Mouse (Mus musculus) spleen, postnatal 14 days (tissue): ENCODE measurements at regions not wholly inside any gene's neighbourhood (a gene's known extent, or its start where the extent isn't known, plus 50 kb on each side); places are given as distances from the start of the nearest gene placed in this dataset.

Experiments
- DNase-seq, 2 experiments: peaks; one replicate each; pipeline ENCODE4 v3.0.0; 2021 to 2022; ENCODE audit warnings: low spot score in 2 of 2

- DNase-seq = no peak
Measured at GRCm38 (mm10) chr8:30797341-30797740, 2631.2 kb upstream of the 5930422O12Rik start.

- no peak for DNase-seq
Measured at GRCm38 (mm10) chr8:30817028-30817427, 2611.5 kb upstream of the 5930422O12Rik start.

GRCm38 (mm10) chr8:30822835-30823587 is 2605.5 kb upstream of the 5930422O12Rik start:
- no peak for DNase-seq

GRCm38 (mm10) chr8:30823588-30823938 is 2604.9 kb upstream of the 5930422O12Rik start:
- no peak for DNase-seq

- no peak for DNase-seq
Measured at GRCm38 (mm10) chr8:30826021-30826420, 2602.5 kb upstream of the 5930422O12Rik start.

GRCm38 (mm10) chr8:30838056-30838455 is 2590.5 kb upstream of the 5930422O12Rik start:
- no peak for DNase-seq

GRCm38 (mm10) chr8:30840064-30840463 is 2588.4 kb upstream of the 5930422O12Rik start:
- peak in 1 of 2 experiments; percentile 13 for DNase-seq

- no peak for DNase-seq
Measured at GRCm38 (mm10) chr8:30863017-30863416, 2565.5 kb upstream of the 5930422O12Rik start.

GRCm38 (mm10) chr8:30906044-30906695 is 2522.3 kb upstream of the 5930422O12Rik start:
- no peak for DNase-seq

GRCm38 (mm10) chr8:30913664-30914063 is 2514.8 kb upstream of the 5930422O12Rik start:
- no peak for DNase-seq

- no peak for DNase-seq
Measured at GRCm38 (mm10) chr8:30915127-30915526, 2513.4 kb upstream of the 5930422O12Rik start.

GRCm38 (mm10) chr8:30915601-30916171 is 2512.8 kb upstream of the 5930422O12Rik start:
- no peak for DNase-seq

GRCm38 (mm10) chr8:30916184-30916751 is 2512.2 kb upstream of the 5930422O12Rik start:
- no peak for DNase-seq

GRCm38 (mm10) chr8:30921451-30921850 is 2507.1 kb upstream of the 5930422O12Rik start:
- no peak for DNase-seq

GRCm38 (mm10) chr8:30923301-30924159 is 2505.0 kb upstream of the 5930422O12Rik start:
- DNase-seq = no peak

GRCm38 (mm10) chr8:30924160-30924534 is 2504.4 kb upstream of the 5930422O12Rik start:
- no peak for DNase-seq

GRCm38 (mm10) chr8:30924656-30925055 is 2503.9 kb upstream of the 5930422O12Rik start:
- DNase-seq = no peak

GRCm38 (mm10) chr8:30937449-30938075 is 2490.9 kb upstream of the 5930422O12Rik start:
- DNase-seq = no peak

- DNase-seq = no peak
Measured at GRCm38 (mm10) chr8:30940901-30941300, 2487.6 kb upstream of the 5930422O12Rik start.

- no peak for DNase-seq
Measured at GRCm38 (mm10) chr8:30941511-30942175, 2486.9 kb upstream of the 5930422O12Rik start.
